Mouse (Mus musculus) hindbrain, embryonic 15.5 days (tissue): ENCODE results near the gene Cplx3. TPM values are rescaled to one million over a fixed set of nuclear protein-coding genes. Genes with fewer than 3 reads are reported as not detected.
A peak's percentile ranks its signal among the peaks of the same experiment; 100 is the strongest.

Experiments
- ATAC-seq: fragments of 200-750 bp; cut with Nextera tagmentation; 2 replicates; pipeline ENCODE4 v1.8.0; 2017; ENCODE audit warnings: low read depth, moderate number of reproducible peaks, moderate TSS enrichment; ENCODE audit not compliant: low FRiP score
- H3K27ac ChIP-seq: fragments of 300-500 bp; sonication (generic); replicated peaks from 2 replicates; pipeline ENCODE4 v1.5.1; 2015; ENCODE audit warnings: mild to moderate bottlenecking, inconsistent platforms
- H3K27me3 ChIP-seq: fragments of 300-500 bp; sonication (generic); 2 replicates; pipeline ENCODE4 v1.6.1; 2015; ENCODE audit warnings: control low read depth, inconsistent platforms
- H3K36me3 ChIP-seq: fragments of 300-500 bp; sonication (generic); 2 replicates; pipeline ENCODE4 v1.6.1; 2015; ENCODE audit warnings: control low read depth, inconsistent platforms
- H3K4me1 ChIP-seq: fragments of 300-500 bp; sonication (generic); replicated peaks from 2 replicates; pipeline ENCODE4 v1.6.1; 2015; ENCODE audit warnings: control low read depth, inconsistent platforms
- H3K4me2 ChIP-seq: fragments of 300-500 bp; sonication (generic); 2 replicates; pipeline ENCODE4 v1.6.1; 2015; ENCODE audit warnings: moderate library complexity, mild to moderate bottlenecking, inconsistent platforms
- H3K4me3 ChIP-seq: fragments of 300-500 bp; sonication (generic); 2 replicates; pipeline ENCODE4 v1.5.1; 2015; ENCODE audit warnings: mild to moderate bottlenecking, inconsistent platforms
- H3K9ac ChIP-seq: fragments of 300-500 bp; sonication (generic); 2 replicates; pipeline ENCODE4 v1.6.1; 2015; ENCODE audit warnings: inconsistent platforms
- H3K9me3 ChIP-seq: fragments of 300-500 bp; sonication (generic); 2 replicates; pipeline ENCODE4 v1.6.1; 2016; ENCODE audit warnings: control low read depth, inconsistent platforms
- WGBS: fragments of 180-500 bp; shearing (Covaris S2); methylation state at CpG from one replicate; pipeline ENCODE4 v1.1.7; 2015; 5-methylcytosine and 5-hydroxymethylcytosine counted together
- polyA plus RNA-seq: library from polyadenylated mRNA; unstranded; fragments of >200 nt; fragmentation: Nextera tagmentation; extraction: Ambion mirVana; gene quantifications from 2 replicates; pipeline ENCODE4 v1.2.1, GENCODE M21; 2015

Cplx3 gene
- polyA plus RNA-seq, 1 experiment from 2014 or later, result 0.19 TPM

GRCm38 (mm10) chr9:57644944-57645893 lies 39.1 kb upstream of the Cplx3 start:
- H3K4me1 ChIP-seq, result peaks cover 48% of the 10 kb centered on the region
- peak overlapping the region; percentile 99 for H3K9ac ChIP-seq
- no peaks in the 10 kb centered on the region for H3K27me3 ChIP-seq
- ATAC-seq, result peak; percentile 91
- no peaks in the 10 kb centered on the region for H3K9me3 ChIP-seq
- peak overlapping the region; percentile 97 for H3K27ac ChIP-seq
- peak overlapping the region; percentile 97 for H3K4me2 ChIP-seq
- under 1% methylated on average over 69 of the region's 85 CpGs for WGBS
- H3K36me3 ChIP-seq, result no peaks in the 10 kb centered on the region
- H3K4me3 ChIP-seq, result peak overlapping the region; percentile 95

GRCm38 (mm10) chr9:57644442-57644943 lies 38.4 kb upstream of the Cplx3 start:
- Histone ChIP-seq H3K4me3 (peak overlapping the region; percentile 95), H3K27me3 (no peaks in the 10 kb centered on the region), H3K9ac (peak overlapping the region; percentile 99), H3K9me3 (no peaks in the 10 kb centered on the region), H3K4me1 (peaks cover 55% of the 10 kb centered on the region), H3K36me3 (no peaks in the 10 kb centered on the region), H3K27ac (peak overlapping the region; percentile 97), H3K4me2 (peak overlapping the region; percentile 97)
- peak; percentile 12; the same call in 1 of the 2 replicates for ATAC-seq
- 0% methylated on average over 18 of the region's 18 CpGs for WGBS

GRCm38 (mm10) chr9:57643856-57644180 lies 37.7 kb upstream of the Cplx3 start:
- H3K4me2 ChIP-seq, result peak overlapping the region; percentile 97
- 56% methylated on average over 7 of the region's 7 CpGs for WGBS
- H3K36me3 ChIP-seq, result no peaks in the 10 kb centered on the region
- H3K4me1 ChIP-seq, result peaks cover 62% of the 10 kb centered on the region
- H3K9ac ChIP-seq, result peak overlapping the region; percentile 99
- H3K4me3 ChIP-seq, result peak overlapping the region; percentile 95
- H3K27ac ChIP-seq, result no peak overlapping the region
- no peaks in the 10 kb centered on the region for H3K9me3 ChIP-seq
- H3K27me3 ChIP-seq, result no peaks in the 10 kb centered on the region
- ATAC-seq, result no peak

- H3K4me1 ChIP-seq, result peaks cover 67% of the 10 kb centered on the region
- 70% methylated on average over 9 of the region's 9 CpGs for WGBS
- H3K4me2 ChIP-seq, result peak overlapping the region; percentile 97
- H3K4me3 ChIP-seq, result peak overlapping the region; percentile 95
- no peak overlapping the region for H3K27ac ChIP-seq
- H3K36me3 ChIP-seq, result no peaks in the 10 kb centered on the region
- H3K27me3 ChIP-seq, result no peaks in the 10 kb centered on the region
- ATAC-seq, result no peak
- H3K9me3 ChIP-seq, result no peaks in the 10 kb centered on the region
- peak overlapping the region; percentile 99 for H3K9ac ChIP-seq
Observed at GRCm38 (mm10) chr9:57643169-57643855, 37.2 kb upstream of the Cplx3 start.

GRCm38 (mm10) chr9:57641775-57642550 lies 35.9 kb upstream of the Cplx3 start:
- Histone ChIP-seq H3K4me1 (peaks cover 80% of the 10 kb centered on the region), H3K9ac (no peak overlapping the region), H3K4me2 (peak overlapping the region; percentile 97; the same call in 1 of the 2 replicates), H3K36me3 (no peaks in the 10 kb centered on the region), H3K9me3 (no peaks in the 10 kb centered on the region), H3K27me3 (no peaks in the 10 kb centered on the region), H3K27ac (no peak overlapping the region), H3K4me3 (no peak overlapping the region)
- no peak for ATAC-seq
- WGBS, result 82% methylated on average over 13 of the region's 13 CpGs

GRCm38 (mm10) chr9:57641022-57641421 lies 34.9 kb upstream of the Cplx3 start:
- peak overlapping the region; percentile 5; the same call in 1 of the 2 replicates for H3K9ac ChIP-seq
- no peaks in the 10 kb centered on the region for H3K36me3 ChIP-seq
- H3K27ac ChIP-seq, result no peak overlapping the region
- no peaks in the 10 kb centered on the region for H3K9me3 ChIP-seq
- no peak for ATAC-seq
- no peak overlapping the region for H3K4me3 ChIP-seq
- 71% methylated on average over 1 of the region's 1 CpGs for WGBS
- 0 out of 2 replicates have a peak overlapping the region, but pooled peaks have one; percentile 36 for H3K4me2 ChIP-seq
- H3K27me3 ChIP-seq, result no peaks in the 10 kb centered on the region
- peaks cover 81% of the 10 kb centered on the region for H3K4me1 ChIP-seq

GRCm38 (mm10) chr9:57640384-57640783 lies 34.3 kb upstream of the Cplx3 start:
- no peaks in the 10 kb centered on the region for H3K9me3 ChIP-seq
- peak overlapping the region; percentile 36 for H3K4me2 ChIP-seq
- no peaks in the 10 kb centered on the region for H3K27me3 ChIP-seq
- WGBS, result 33% methylated on average over 15 of the region's 15 CpGs
- peak overlapping the region; percentile 47; the same call in 1 of the 2 replicates for H3K27ac ChIP-seq
- H3K4me3 ChIP-seq, result 0 out of 2 replicates have a peak overlapping the region, but pooled peaks have one; percentile 3
- no peaks in the 10 kb centered on the region for H3K36me3 ChIP-seq
- ATAC-seq, result no peak
- H3K4me1 ChIP-seq, result peaks cover 77% of the 10 kb centered on the region
- peak overlapping the region; percentile 20; the same call in 1 of the 2 replicates for H3K9ac ChIP-seq

- ATAC-seq, result no peak
- H3K9ac ChIP-seq, result 0 out of 2 replicates have a peak overlapping the region, but pooled peaks have one; percentile 20
- WGBS, result 69% methylated on average over 5 of the region's 5 CpGs
- H3K4me3 ChIP-seq, result no peak overlapping the region
- no peaks in the 10 kb centered on the region for H3K27me3 ChIP-seq
- peak overlapping the region; percentile 47; the same call in 1 of the 2 replicates for H3K27ac ChIP-seq
- H3K9me3 ChIP-seq, result no peaks in the 10 kb centered on the region
- no peaks in the 10 kb centered on the region for H3K36me3 ChIP-seq
- H3K4me2 ChIP-seq, result peak overlapping the region; percentile 36
- peaks cover 77% of the 10 kb centered on the region for H3K4me1 ChIP-seq
Observed at GRCm38 (mm10) chr9:57639661-57640328, 33.7 kb upstream of the Cplx3 start.

- Histone ChIP-seq H3K27me3 (no peaks in the 10 kb centered on the region), H3K4me2 (peak overlapping the region; percentile 16), H3K9ac (no peak overlapping the region), H3K9me3 (no peaks in the 10 kb centered on the region), H3K36me3 (no peaks in the 10 kb centered on the region), H3K4me1 (peaks cover 78% of the 10 kb centered on the region), H3K27ac (peak overlapping the region; percentile 46; the same call in 1 of the 2 replicates), H3K4me3 (no peak overlapping the region)
- ATAC-seq, result no peak
- 43% methylated on average over 8 of the region's 8 CpGs for WGBS
Observed at GRCm38 (mm10) chr9:57638651-57639459, 32.8 kb upstream of the Cplx3 start.

- Histone ChIP-seq H3K9me3 (no peaks in the 10 kb centered on the region), H3K4me3 (no peak overlapping the region), H3K9ac (0 out of 2 replicates have a peak overlapping the region, but pooled peaks have one; percentile 5), H3K4me1 (peaks cover 73% of the 10 kb centered on the region), H3K36me3 (no peaks in the 10 kb centered on the region), H3K27ac (peak overlapping the region; percentile 53), H3K4me2 (no peak overlapping the region), H3K27me3 (no peaks in the 10 kb centered on the region)
- WGBS, result 55% methylated on average over 6 of the region's 6 CpGs
- ATAC-seq, result peak; percentile 20; the same call in 1 of the 2 replicates
Observed at GRCm38 (mm10) chr9:57637741-57638322, 31.8 kb upstream of the Cplx3 start.
